Mouse (Mus musculus) testis, adult 2 months (tissue): ENCODE data around the gene Nutm1.

Experiments
- CTCF ChIP-seq: fragments of 200-500 bp; IDR thresholded peaks from 2 replicates; pipeline ENCODE4 v1.5.1; 2012; ENCODE audit warnings: low read depth, mild to moderate bottlenecking, inconsistent platforms, low read length, moderate library complexity; ENCODE audit not compliant: control insufficient read depth, insufficient read depth, insufficient replicate concordance
- POLR2A ChIP-seq: fragments of 200-500 bp; IDR thresholded peaks from 2 replicates; pipeline ENCODE4 v1.6.1; 2012; ENCODE audit warnings: low read depth, mild to moderate bottlenecking, inconsistent platforms, low read length, moderate library complexity; ENCODE audit not compliant: control insufficient read depth

DNA sequence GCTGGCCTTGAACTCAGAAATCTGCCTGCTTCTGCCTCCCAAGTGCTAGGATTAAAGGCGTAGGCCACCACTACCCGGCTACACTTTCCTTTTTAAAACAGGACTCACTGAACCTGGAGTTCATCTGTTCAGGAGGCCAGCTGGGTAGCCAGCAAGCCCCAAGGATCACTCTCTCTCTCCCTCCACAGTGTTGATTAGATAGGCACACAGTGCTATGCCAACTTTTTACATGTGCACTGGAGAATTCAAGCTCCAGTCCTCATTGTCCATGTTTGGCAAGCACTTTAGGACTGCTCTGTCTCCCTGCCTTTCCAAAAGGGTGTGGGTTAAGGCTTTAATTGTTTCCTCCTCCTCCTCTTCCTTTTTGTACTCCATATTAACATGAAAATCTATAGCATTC, 10.9 kb upstream of the Nutm1 start:
- TF ChIP-seq CTCF, result no peak
- TF ChIP-seq POLR2A, result no peak
